Mouse (Mus musculus) layer of hippocampus, adult 18-20 months (tissue): ENCODE data around the gene Stat3. TPM values are rescaled to one million over a fixed set of nuclear protein-coding genes. Genes with fewer than 3 reads are reported as not detected.
A peak's percentile ranks its signal among the peaks of the same experiment; 100 is the strongest.

Experiments
- DNase-seq, 2 experiments: peaks; one replicate each; pipeline ENCODE4 v3.0.0; 2022; ENCODE audit warnings: low spot score in 2 of 2
- total RNA-seq, 2 experiments: library from RNA; stranded (reverse); gene quantifications; 2 replicates each; pipeline ENCODE4 v1.2.3; 2021

Gene Stat3
- total RNA-seq, 2 experiments from 2014 or later, result 35.5 to 35.9 TPM

- DNase-seq, result no peak
Measured at GRCm38 (mm10) chr11:100964901-100965542, 25.7 kb upstream of the Stat3 start.

DNA sequence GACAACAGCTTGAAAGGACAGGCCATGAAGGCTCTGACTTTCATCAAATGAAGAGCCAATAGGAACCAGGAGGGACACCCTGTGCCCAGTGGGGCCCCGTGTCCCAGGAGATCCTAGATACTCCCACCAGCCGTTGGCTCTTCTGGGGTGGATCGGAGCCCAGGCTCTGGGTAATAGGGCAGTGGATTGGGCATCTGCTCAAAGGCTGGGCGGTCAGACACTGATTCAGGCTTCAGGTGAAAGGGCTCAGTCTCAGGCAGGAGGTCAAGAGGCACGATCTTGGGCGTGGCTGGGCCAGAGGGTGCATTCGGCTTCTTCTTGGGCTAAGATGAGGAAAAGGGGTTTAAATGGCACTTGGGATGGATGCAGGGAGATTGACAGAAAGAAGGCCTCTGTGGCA lies 24.8 kb upstream of the Stat3 start:
- DNase-seq, result no peak

- DNase-seq, result no peak
Measured at GRCm38 (mm10) chr11:100963647-100964046, 24.3 kb upstream of the Stat3 start.

- no peak for DNase-seq
Measured at GRCm38 (mm10) chr11:100962371-100962911, 23.1 kb upstream of the Stat3 start.

DNA sequence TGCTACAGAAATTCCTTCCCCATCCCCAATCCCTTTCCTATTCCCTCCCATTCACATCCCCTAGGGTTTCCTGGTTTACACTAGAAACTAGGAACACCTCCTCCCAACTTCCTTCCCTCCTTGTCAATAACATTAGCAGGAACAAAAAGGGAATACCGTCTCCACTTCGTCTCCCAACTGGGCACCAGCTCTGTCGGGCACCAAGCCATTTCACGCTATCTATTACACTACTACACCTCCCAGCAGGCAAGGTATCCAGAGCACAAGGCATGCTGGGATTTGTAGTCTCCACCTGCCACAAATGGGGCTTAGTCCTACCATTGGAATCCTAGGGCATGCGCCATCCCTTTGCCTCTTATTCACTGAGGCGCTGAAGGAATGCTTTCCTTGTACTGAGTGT lies 21.2 kb upstream of the Stat3 start:
- no peak for DNase-seq

DNA sequence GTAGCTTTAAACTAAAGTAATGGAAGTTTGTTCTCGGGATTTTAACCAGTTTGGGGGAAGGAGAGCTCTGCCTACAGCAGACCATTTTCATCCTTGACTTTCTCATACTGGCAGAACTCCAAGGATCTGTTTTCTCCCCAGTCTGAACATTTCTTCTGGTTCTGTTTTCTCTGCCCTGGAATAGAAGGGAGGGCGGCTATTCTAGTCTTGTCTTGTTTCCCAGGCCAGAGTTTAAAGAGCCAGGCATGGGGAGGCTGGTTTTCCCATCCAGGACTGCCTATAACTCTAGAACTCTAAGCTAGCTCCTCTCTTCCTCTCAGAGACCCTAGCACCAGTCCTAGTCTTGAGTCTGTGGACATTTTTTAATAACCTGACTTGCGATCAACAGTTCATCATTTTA lies 20.5 kb upstream of the Stat3 start:
- no peak for DNase-seq

GRCm38 (mm10) chr11:100959464-100959810 lies 20.1 kb upstream of the Stat3 start:
- peak in 1 of 2 experiments; percentile 61 for DNase-seq

DNA sequence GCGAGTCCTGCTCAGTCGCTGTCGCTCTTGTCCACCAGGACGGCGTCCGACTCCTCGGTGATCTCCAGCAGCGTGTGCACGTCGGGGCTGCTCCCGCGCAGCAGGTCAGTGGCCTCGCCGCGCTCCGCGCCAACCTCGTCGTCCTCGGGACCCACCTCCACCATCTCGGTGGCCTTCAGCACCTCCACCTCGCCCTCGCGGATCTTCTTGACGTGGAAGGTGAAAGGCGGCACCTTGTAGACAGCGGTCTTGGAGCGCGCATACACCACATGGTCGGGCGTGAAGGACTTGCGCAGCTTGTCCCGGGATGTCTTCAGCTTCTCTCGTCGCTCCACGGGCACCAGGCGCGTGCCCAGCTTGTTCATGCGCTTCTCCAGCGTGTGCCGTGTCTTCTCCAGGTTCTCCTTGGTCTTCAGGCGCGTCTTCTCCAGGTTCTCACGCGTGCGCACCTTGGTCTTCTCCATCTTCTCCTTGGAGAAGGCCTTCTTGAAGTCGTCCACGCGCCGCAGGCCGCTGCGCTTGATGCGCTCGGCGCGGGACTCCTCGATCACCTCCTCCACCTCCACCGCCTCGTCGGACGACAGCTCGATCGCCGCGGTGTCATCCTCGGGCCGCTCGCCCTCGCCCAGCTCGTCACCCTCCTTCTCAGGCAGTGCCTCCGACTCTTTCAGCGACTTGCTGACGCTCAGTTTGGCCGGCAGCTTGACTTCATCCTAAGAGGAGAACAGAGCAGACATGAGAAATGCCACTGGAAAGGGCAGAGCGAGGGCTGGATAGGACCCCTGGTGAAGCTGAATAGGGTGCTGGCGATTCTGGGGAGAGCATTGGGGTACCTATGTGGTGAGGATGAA lies 19.5 kb upstream of the Stat3 start:
- DNase-seq, result no peak

DNA sequence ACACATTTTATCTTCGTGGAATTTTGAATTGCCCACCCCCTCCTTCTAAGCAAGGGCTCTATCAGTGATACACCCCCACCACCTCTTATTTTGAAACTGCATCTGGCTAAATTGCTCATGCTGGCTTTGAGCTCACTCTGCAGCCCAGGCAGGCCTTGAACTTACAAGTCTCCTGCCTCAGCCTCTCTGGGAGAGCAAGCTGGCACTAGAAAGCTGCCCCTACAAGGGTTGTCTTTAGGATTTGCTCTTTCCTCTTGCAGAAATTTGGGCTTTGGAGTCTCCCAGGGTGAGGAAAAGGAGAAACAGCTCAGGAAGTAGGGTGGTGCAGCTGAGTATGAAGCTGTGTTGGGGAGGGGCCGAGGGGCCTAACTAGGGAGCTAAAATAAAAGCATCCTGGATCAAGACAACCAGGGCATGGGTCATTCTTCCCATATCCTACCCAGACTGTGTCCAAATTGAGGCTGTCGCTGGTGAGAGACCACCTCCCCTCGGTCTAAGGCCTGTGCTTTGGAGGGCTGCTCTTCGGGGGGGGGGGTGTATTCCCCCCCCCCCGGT lies 18.7 kb upstream of the Stat3 start:
- no peak for DNase-seq

DNA sequence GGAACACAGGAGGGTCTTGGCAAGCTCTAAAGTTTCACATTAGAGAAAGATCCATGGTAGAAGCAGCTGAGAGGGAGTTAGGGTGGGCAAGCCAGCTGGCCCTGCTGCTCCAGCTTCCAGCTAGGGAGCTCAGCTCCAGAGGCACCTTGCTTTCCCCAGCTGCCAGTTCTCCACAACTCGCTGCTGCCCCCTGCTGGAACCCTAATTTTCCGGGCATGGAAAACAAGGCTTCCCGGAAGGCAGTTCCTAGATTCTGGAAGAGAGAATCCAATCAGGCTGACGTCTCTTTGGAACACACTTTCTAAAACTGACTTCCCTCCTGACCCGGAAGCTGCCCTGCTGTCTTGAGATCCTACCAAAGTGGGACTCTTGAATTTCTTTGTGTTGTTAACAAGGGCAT lies 17.9 kb upstream of the Stat3 start:
- DNase-seq, result peak; percentile 83 to 92

DNA sequence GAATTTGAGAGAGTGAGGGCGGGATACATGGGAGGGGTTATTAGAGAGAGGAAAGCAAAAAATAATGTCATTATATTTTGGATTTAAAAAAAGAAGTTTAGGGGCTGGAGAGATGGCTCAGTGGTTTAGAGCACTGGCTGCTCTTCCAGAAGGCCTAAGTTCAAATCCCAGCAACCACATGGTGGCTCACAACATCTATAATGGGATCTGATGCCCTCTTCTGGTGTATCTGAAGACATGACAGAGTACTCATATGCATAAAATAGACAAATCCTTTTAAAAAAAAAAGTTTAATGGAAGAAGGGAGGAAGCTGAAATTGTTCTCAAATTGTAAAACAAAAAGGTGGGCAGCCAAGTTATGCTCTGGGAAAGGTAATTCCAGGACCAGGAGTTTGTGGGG lies 10.2 kb upstream of the Stat3 start:
- no peak for DNase-seq

DNA sequence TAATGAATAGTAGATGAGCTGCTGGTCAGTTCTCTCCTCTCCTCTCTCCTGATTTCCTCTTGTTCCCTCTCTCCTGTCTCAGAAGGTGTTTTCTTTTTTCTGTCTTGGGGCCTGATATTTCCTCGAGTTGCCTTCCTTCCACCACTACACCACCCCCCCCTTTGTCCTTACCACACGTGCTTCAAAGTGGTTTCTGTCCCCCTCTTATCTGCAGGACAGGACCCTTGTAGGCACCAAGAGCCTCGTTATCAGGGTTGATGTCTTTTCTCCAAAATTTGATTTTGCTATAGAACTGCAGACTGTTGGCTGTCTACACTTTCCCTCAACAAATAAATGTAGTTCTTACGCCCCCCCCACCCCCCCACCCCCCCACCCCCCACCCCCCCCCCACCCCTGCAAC lies 9.0 kb upstream of the Stat3 start:
- no peak for DNase-seq

DNA sequence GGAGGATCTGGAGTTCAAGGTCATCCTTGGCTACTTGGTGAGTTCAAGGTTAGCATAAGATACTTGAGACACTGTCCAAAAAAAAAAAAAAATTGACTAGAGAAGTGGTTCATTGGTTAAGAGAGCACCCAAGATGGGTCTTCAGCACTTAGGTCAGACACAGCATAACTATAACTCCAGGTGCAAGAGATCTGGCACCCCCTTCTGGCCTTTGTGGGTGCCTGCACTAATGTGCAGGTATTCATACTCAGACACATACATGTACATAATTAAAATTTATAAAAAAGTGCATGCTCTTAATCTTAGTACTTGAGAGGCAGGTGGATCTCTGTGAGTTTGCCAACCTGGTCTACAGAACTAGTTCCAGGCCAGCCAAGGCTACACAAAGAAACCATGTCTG lies 8.2 kb upstream of the Stat3 start:
- no peak for DNase-seq

DNA sequence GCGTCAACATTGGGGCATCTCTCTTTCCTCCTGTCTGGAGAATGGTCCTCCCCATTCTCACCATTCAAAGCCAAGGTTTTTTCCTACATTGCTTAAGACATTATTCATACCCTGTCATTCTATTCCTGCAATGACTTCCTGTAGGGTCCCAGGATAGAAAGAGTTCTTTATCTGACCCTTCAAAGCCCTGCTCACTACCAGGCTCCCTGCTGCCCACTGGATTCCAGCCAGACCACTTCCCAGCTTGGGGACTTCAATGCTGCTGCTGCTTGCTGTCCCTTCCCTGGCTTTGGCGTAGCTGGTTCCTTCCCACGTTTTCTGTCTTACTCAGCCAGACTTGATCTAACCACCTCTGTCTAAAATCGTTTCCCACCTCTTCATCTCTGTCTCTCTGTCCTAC lies 7.5 kb upstream of the Stat3 start:
- no peak for DNase-seq

GRCm38 (mm10) chr11:100942388-100942787 lies 3.0 kb upstream of the Stat3 start:
- DNase-seq, result no peak

DNA sequence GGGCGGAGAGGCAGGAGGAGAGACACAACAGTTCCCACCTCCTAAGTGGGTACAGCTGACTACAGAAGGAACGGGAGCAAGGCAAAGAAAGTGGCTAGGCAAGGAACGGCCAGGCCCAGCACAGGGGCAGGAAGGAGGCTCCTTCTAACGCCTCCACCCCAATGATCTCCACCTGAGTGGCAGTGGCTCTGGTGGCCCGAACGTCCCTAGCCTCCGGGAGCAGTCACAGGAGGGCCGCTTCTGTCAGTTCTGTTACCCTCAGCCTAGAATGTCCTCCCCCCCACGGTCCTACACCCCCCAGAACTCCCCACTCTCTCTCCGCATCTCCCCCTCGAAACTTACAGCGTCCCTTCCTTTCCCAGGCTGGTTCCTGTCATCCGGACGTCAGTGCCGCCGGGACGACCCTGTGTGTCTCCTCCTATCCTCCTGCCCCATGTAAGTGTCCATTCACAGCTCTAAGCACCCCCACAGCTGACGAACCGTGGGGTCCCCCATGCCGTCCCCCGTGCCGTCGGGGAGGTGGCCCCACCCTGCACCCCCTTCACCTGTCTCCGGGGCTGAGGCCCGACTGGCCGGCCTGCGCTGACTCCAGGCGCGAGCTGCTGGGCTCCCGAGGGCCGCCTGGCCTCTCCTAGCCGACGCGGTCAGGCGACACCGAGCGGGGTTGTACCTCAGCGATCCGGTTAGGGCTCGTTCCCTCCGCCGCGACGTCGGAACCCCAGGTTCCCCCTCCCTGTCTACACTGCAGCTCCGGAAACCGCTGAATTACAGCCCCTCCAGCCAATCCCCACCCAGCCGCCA lies 429 bp downstream of the Stat3 start:
- DNase-seq, result no peak

DNA sequence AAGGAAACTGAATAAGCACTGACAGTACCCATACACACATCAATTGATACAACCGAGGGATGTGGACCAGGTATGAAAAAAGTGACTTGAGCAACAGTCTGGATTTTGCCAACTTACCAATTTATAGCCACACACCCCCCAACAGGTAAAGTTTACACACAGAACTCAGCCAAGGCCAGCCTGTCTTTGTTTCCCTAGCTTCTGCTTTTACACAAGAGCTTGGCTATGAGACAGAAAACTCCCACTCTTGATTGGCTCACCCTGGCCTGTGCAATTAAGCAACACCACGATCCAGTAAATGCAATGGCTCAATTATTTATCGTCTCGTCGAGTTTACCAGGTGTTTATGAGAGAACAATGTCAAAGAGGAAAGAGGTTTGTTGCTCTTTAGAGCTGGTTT lies 1.2 kb downstream of the Stat3 start:
- DNase-seq, result peak in 1 of 2 experiments; percentile 71

DNA sequence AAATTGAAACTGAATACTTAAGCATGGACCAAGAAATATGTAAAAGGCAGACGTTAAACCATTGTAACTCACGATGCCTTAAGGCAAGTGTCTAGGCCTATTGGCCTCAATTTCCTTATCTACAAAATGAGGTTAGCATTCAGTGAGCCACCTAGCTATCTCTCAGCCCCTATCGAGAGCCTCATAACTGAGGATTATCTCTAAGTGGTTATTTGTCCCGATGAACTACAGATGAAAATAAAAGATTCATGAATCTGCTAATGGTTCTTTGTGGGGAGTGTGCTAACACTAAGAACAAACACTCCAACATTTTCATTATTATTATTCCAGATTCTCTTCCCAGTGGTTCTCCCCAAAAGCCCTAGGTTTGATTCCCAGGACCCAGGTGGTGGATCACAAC lies 2.0 kb downstream of the Stat3 start:
- no peak for DNase-seq

- DNase-seq, result no peak
Measured at GRCm38 (mm10) chr11:100935373-100936355, 3.7 kb downstream of the Stat3 start.

GRCm38 (mm10) chr11:100931254-100931921 lies 8.0 kb downstream of the Stat3 start:
- peak in 1 of 2 experiments; percentile 25 for DNase-seq
